ENCODE assay signal across 13 mouse cellular contexts in the genomic region with DNA sequence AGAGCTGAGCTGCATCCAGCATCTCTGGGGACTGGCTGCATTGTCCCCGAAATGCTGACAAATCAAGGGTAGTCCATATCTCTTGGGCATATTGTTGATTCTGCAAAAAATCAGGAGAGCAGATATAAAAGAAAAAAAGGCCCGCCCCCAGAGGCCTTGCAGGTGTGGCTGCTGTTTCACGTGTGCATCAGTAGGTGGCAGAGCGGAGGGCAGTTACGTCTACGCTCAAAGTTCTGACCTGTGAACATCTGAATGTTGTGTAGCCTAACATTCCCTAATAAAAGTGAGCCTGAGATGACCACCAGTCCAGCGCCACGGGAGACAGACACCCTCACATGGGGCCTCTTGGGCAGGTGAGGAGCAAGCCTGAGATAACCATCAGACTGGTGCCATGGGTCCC. TPM values are rescaled to one million over a fixed set of nuclear protein-coding genes. Genes with fewer than 3 reads are reported as not detected.
A peak's percentile ranks its signal among the peaks of the same experiment; 100 is the strongest.
DNase-seq lines count a peak whose midpoint lies in the region; ATAC-seq and TF ChIP-seq lines count a peak whose summit lies in the region.
"Had no signal": no experiment of that assay in that cellular context is flagged by ENCODE, and none has a peak within 500 bp of the region (broad histone marks: within the 10 kb centered on the region; RNA-seq: fewer than 3 reads in every experiment).

No protein-coding gene starts in this region.

- H3K9me3 ChIP-seq in liver, embryonic 14.5 days (ENCODE audit: control insufficient read depth, low read length), result no peaks in the 10 kb centered on the region
- H3K9me3 ChIP-seq in G1E (replicated peaks), result no peaks in the 10 kb centered on the region
- H3K9me3 ChIP-seq: heart, embryonic 15.5 days had no signal

- no peak overlapping the region for H3K9ac ChIP-seq in liver, embryonic 14.5 days (replicated peaks)
- H3K9ac ChIP-seq: heart, embryonic 15.5 days had no signal

- no peak overlapping the region for H3K4me2 ChIP-seq in liver, embryonic 14.5 days (ENCODE audit: low read depth)
- H3K4me2 ChIP-seq: heart, embryonic 15.5 days had no signal

- H3K27ac ChIP-seq in liver, embryonic 14.5 days, result no peak overlapping the region
- H3K27ac ChIP-seq in olfactory bulb, adult 2 months (ENCODE audit: insufficient read depth, low read depth, low read length), result no peak overlapping the region
- H3K27ac ChIP-seq: heart, embryonic 15.5 days had no signal

- no peaks in the 10 kb centered on the region for H3K36me3 ChIP-seq in liver, embryonic 14.5 days (replicated peaks; ENCODE audit: control insufficient read depth, insufficient read depth, low read depth)
- peaks cover 25% of the 10 kb centered on the region for H3K36me3 ChIP-seq in G1E (replicated peaks)

- ATAC-seq in CD4-positive, CD25-positive, alpha-beta regulatory T cell, adult 4 months, result no peak
- no peak for ATAC-seq in liver, embryonic 14.5 days (ENCODE audit: insufficient read depth)
- 0 out of 2 replicates have a peak, but pooled peaks have one; percentile 34 for ATAC-seq in G1E (ENCODE audit: extremely low read depth, insufficient number of reproducible peaks, low FRiP score, poor library complexity, severe bottlenecking)
- ATAC-seq: forebrain, embryonic 16.5 days had no signal

- intact Hi-C loops in left cerebral cortex, postnatal 4 days (cut with DNase I), result loop anchor here (5.0 kb wide), 1 partner anchor 471 kb away; no protein-coding TSS in a partner anchor

- peak; percentile 58 for TF ChIP-seq CTCF in liver, embryonic 14.5 days (IDR thresholded peaks at IDR 0.05; ENCODE audit: low read depth)
- TF ChIP-seq CTCF in G1E (IDR thresholded peaks at IDR 0.05; ENCODE audit: low read depth, low read length), result no peak
- 0 out of 2 replicates have a peak, but pooled peaks have one; percentile 16 for TF ChIP-seq CTCF in olfactory bulb, adult 2 months (IDR thresholded peaks at IDR 0.05; ENCODE audit: insufficient read depth, low read depth, low read length)

- H3K4me3 ChIP-seq in liver, embryonic 14.5 days (ENCODE audit: insufficient read depth in 1 of 2, low read depth in 2 of 2, low read length in 2 of 2), result no peak overlapping the region
- no peak overlapping the region for H3K4me3 ChIP-seq in G1E (ENCODE audit: low read depth, low read length)
- no peak overlapping the region for H3K4me3 ChIP-seq in olfactory bulb, adult 2 months (ENCODE audit: insufficient read depth, low read depth, low read length)
- H3K4me3 ChIP-seq: heart, embryonic 15.5 days had no signal

- 30% methylated on average over 8 of the region's 8 CpGs for WGBS in liver, embryonic 14.5 days (ENCODE audit: insufficient replicate concordance)
- 57% methylated on average over 8 of the region's 8 CpGs for WGBS in olfactory bulb, adult 2 months

- TF ChIP-seq POLR2A in olfactory bulb, adult 2 months (IDR thresholded peaks at IDR 0.05; ENCODE audit: insufficient read depth, low read depth, low read length), result no peak

- TF ChIP-seq EP300 in liver, embryonic 14.5 days (IDR thresholded peaks at IDR 0.05; ENCODE audit: low read depth), result no peak

- DNase-seq in CD4-positive, CD25-positive, alpha-beta regulatory T cell, adult 2 months (ENCODE audit: low read depth, low spot score), result peak; percentile 52
- no peak for DNase-seq in liver, embryonic 14.5 days (ENCODE audit: low read depth in 3 of 3, low spot score in 3 of 3)
- DNase-seq in liver, result no peak
- no peak for DNase-seq in G1E (ENCODE audit: low spot score)
- DNase-seq in urinary bladder, postnatal 14 days (ENCODE audit: low spot score), result no peak
- DNase-seq in left cerebral cortex, postnatal 4 days, result no peak
- DNase-seq: adrenal gland, postnatal 14 days; kidney, adult 18-20 months; layer of hippocampus, postnatal 36 days had no signal

- no peaks in the 10 kb centered on the region for H3K27me3 ChIP-seq in liver, embryonic 14.5 days (ENCODE audit: control insufficient read depth, insufficient read depth, low read length)
- peaks cover 23% of the 10 kb centered on the region for H3K27me3 ChIP-seq in G1E (ENCODE audit: insufficient read depth, low read length)

- H3K4me1 ChIP-seq in liver, embryonic 14.5 days (replicated peaks; ENCODE audit: control insufficient read depth in 2 of 2, insufficient read depth in 2 of 2, low read length in 1 of 2), result no peaks in the 10 kb centered on the region; a peak in 1 of 4 replicates
- H3K4me1 ChIP-seq in G1E (ENCODE audit: insufficient read depth, low read depth, low read length), result no peaks in the 10 kb centered on the region
- H3K4me1 ChIP-seq in olfactory bulb, adult 2 months (ENCODE audit: control insufficient read depth, insufficient read depth, low read length), result peaks cover 6% of the 10 kb centered on the region

RNA-seq across cellular contexts. Expression of a gene that starts 21.3 kb away (rescaled TPM):
- 1 to 10 TPM; 3.6 TPM for polyA plus RNA-seq in CD4-positive, CD25-positive, alpha-beta regulatory T cell, adult 4 months (2017; shearing (Covaris generic))
- polyA plus RNA-seq in liver, embryonic 14.5 days (2012; rRNA removed), result 1.1 and 1.2 TPM in 2 replicates
- polyA plus RNA-seq in liver, embryonic 14.5 days (2014; fragmentation: Nextera tagmentation; extraction: Ambion mirVana), result 0.85 and 1.2 TPM in 2 replicates
- total RNA-seq in G1E (2014; fragmentation: Nextera tagmentation) (2.6 and 2.7 TPM in 2 replicates), G1E (2017) (3.4 TPM in 2 replicates)
- 1.4 and 2.1 TPM in 2 replicates for polyA plus RNA-seq in G1E (2012)
- not detected in 2 replicates for polyA plus RNA-seq in olfactory bulb, adult 2 months (2012; ENCODE audit: insufficient read depth, insufficient read length, low replicate concordance, missing spikeins)
- 10 to 100 TPM; 22.8 to 23.8 TPM for total RNA-seq in left cerebral cortex, postnatal 4 days (2021)

RNA-seq across cellular contexts. Expression of a gene that starts 21.4 kb away (rescaled TPM):
- polyA plus RNA-seq in CD4-positive, CD25-positive, alpha-beta regulatory T cell, adult 4 months (2017; shearing (Covaris generic)), result not detected
- 0.78 and 1.1 TPM in 2 replicates for polyA plus RNA-seq in liver, embryonic 14.5 days (2012; rRNA removed)
- 0.04 and 0.18 TPM in 2 replicates for polyA plus RNA-seq in liver, embryonic 14.5 days (2014; fragmentation: Nextera tagmentation; extraction: Ambion mirVana)
- total RNA-seq in G1E (2014; fragmentation: Nextera tagmentation) (1.1 and 1.6 TPM in 2 replicates), G1E (2017) (0.12 and 1.0 TPM in 2 replicates)
- 0.95 and 1.2 TPM in 2 replicates for polyA plus RNA-seq in G1E (2012)
- polyA plus RNA-seq in olfactory bulb, adult 2 months (2012; ENCODE audit: insufficient read depth, insufficient read length, low replicate concordance, missing spikeins), result not detected in 2 replicates
- 10 to 100 TPM; 77.0 to 91.2 TPM for total RNA-seq in left cerebral cortex, postnatal 4 days (2021)

Comparison
In these comparisons a context has a peak if more than half of its experiments do, and no peak if none do; other contexts are left out.
1. RNA of a gene that starts 21.4 kb away (polyA plus RNA-seq): not detected in olfactory bulb, adult 2 months; 0.04 to 1.1 TPM in liver, embryonic 14.5 days, 0.95 to 1.2 TPM in G1E and not detected in CD4-positive, CD25-positive, alpha-beta regulatory T cell, adult 4 months; every median in the first group is over 10 times any median in the second.